Mouse (Mus musculus) erythroblast, embryonic 14.5 days (primary cell): ENCODE results near the gene Slc6a20b.

Experiments used
- GATA1 ChIP-seq: IDR thresholded peaks from 2 replicates; pipeline ENCODE4 v1.6.1; 2012; ENCODE audit warnings: low read length, inconsistent platforms, mixed read lengths
- TAL1 ChIP-seq: IDR thresholded peaks from 3 replicates; pipeline ENCODE4 v1.6.1; 2012; ENCODE audit warnings: low read length, inconsistent platforms, mixed read lengths

DNA sequence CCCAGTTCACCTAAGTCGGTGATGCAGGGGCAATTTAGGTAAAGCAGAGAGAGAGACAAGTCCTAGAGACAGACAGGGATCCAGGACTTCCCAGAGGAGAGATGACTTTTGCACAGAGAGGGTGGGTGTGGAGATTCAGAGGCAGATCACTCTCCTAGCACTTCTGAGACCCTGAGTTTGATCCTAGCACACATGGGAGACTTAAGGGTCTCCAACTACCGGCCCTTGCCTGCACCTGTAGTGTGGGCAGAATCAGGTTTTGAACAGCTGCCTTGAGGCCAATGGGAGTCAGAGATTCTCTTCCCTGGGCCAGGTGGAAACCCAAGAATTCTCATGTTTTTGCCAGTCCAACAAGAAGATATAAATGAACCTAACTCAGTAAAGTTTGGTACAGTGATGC lies 46.8 kb upstream of the Slc6a20b start:
- TF ChIP-seq GATA1 (no peak), TAL1 (no peak)
